Mouse (Mus musculus) lung, postnatal 0 days (tissue): ENCODE data around the gene Sipa1l2. TPM values are rescaled to one million over a fixed set of nuclear protein-coding genes. Genes with fewer than 3 reads are reported as not detected.
A peak's percentile ranks its signal among the peaks of the same experiment; 100 is the strongest.

Experiments
- ATAC-seq: fragments of 200-750 bp; cut with Nextera tagmentation; 2 replicates; pipeline ENCODE4 v1.8.0; 2017; ENCODE audit warnings: moderate library complexity
- DNase-seq: peaks from one replicate; pipeline ENCODE4 v3.0.0-alpha.2; 2016; ENCODE audit warnings: low spot score
- H3K27ac ChIP-seq: fragments of 300-500 bp; sonication (generic); 2 replicates; pipeline ENCODE4 v1.5.1; 2014; ENCODE audit warnings: antibody characterized with exemption, mild to moderate bottlenecking, low read length, mixed read lengths
- H3K27me3 ChIP-seq: fragments of 300-500 bp; sonication (generic); replicated peaks from 2 replicates; pipeline ENCODE4 v1.6.1; 2014; ENCODE audit warnings: low read length, mixed read lengths; ENCODE audit not compliant: insufficient read depth
- H3K36me3 ChIP-seq: fragments of 300-500 bp; sonication (generic); 2 replicates; pipeline ENCODE4 v1.6.1; 2014; ENCODE audit warnings: low read length, mixed read lengths; ENCODE audit not compliant: insufficient read depth
- H3K4me1 ChIP-seq: fragments of 300-500 bp; sonication (generic); 2 replicates; pipeline ENCODE4 v1.6.1; 2014; ENCODE audit warnings: antibody characterized with exemption, low read depth, low read length, mixed read lengths; ENCODE audit not compliant: insufficient read depth
- H3K4me2 ChIP-seq: fragments of 300-500 bp; sonication (generic); replicated peaks from 2 replicates; pipeline ENCODE4 v1.6.1; 2014; ENCODE audit warnings: low read depth, mild to moderate bottlenecking, low read length, moderate library complexity, mixed read lengths
- H3K4me3 ChIP-seq: fragments of 300-500 bp; sonication (generic); 2 replicates; pipeline ENCODE4 v1.5.1; 2014; ENCODE audit warnings: low read depth, low read length
- H3K9ac ChIP-seq: fragments of 300-500 bp; sonication (generic); replicated peaks from 2 replicates; pipeline ENCODE4 v1.6.1; 2014; ENCODE audit warnings: low read depth, mild to moderate bottlenecking
- H3K9me3 ChIP-seq: fragments of 300-500 bp; sonication (generic); 2 replicates; pipeline ENCODE4 v1.6.1; 2016; ENCODE audit warnings: low read length, mixed read lengths
- CTCF ChIP-seq: IDR thresholded peaks from 2 replicates; pipeline ENCODE4 v1.5.1; 2016; ENCODE audit warnings: antibody characterized with exemption, mild to moderate bottlenecking
- EP300 ChIP-seq: IDR thresholded peaks from 2 replicates; pipeline ENCODE4 v1.6.1; 2016; ENCODE audit warnings: antibody characterized with exemption, mild to moderate bottlenecking, control low read depth
- WGBS: fragments of 180-500 bp; shearing (Covaris S2); extraction: QIAGEN DNeasy Blood & Tissue Kit; methylation state at CpG from one replicate; pipeline ENCODE4 v1.1.7; 2014; 5-methylcytosine and 5-hydroxymethylcytosine counted together
- polyA plus RNA-seq: library from polyadenylated mRNA; unstranded; fragments of >200 nt; fragmentation: Nextera tagmentation; extraction: Ambion mirVana; gene quantifications from 2 replicates; pipeline ENCODE4 v1.2.1, GENCODE M21; 2015

Gene Sipa1l2
- polyA plus RNA-seq, 1 experiment from 2014 or later = 9.4 TPM

GRCm38 (mm10) chr8:125590363-125590762 lies 20.8 kb upstream of the Sipa1l2 start:
- WGBS = 81% methylated on average over 3 of the region's 3 CpGs
- H3K4me2 ChIP-seq = no peak overlapping the region
- no peaks in the 10 kb centered on the region for H3K36me3 ChIP-seq
- no peak overlapping the region for H3K4me3 ChIP-seq
- no peak overlapping the region for H3K9ac ChIP-seq
- H3K27me3 ChIP-seq = no peaks in the 10 kb centered on the region
- no peak for DNase-seq
- TF ChIP-seq EP300 (no peak), CTCF (no peak)
- H3K27ac ChIP-seq = no peak overlapping the region
- no peaks in the 10 kb centered on the region for H3K4me1 ChIP-seq
- no peak for ATAC-seq
- H3K9me3 ChIP-seq = no peaks in the 10 kb centered on the region

DNA sequence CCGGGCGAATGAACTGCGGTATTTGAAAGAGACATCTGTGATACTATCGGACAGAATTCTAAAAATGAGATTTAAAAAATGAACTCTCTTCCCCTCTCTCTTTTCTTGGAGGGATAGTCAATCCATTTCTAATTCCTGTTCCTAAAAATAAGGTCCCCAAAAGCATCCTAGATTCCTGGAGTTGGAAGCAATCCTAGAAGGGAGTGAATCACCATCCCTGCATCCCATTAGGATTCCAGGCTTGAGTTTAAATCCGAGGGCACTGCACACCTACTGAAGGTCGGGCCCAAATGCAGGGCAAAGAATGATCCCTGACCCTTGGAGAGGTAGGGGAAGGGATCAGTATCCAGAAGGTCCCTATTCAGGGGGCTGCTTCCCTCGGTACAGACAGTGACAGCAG lies 17.0 kb upstream of the Sipa1l2 start:
- Histone ChIP-seq H3K36me3 (no peaks in the 10 kb centered on the region), H3K27ac (no peak overlapping the region), H3K4me1 (no peaks in the 10 kb centered on the region), H3K9ac (no peak overlapping the region), H3K9me3 (no peaks in the 10 kb centered on the region), H3K4me3 (no peak overlapping the region), H3K27me3 (no peaks in the 10 kb centered on the region), H3K4me2 (no peak overlapping the region)
- TF ChIP-seq EP300 (no peak), CTCF (no peak)
- 92% methylated on average over 7 of the region's 7 CpGs for WGBS
- ATAC-seq (no peak), DNase-seq (no peak)

- H3K36me3 ChIP-seq = no peaks in the 10 kb centered on the region
- WGBS = 45% methylated on average over 3 of the region's 3 CpGs
- ATAC-seq = peak; percentile 68
- H3K4me3 ChIP-seq = no peak overlapping the region
- DNase-seq = peak; percentile 47
- no peak for TF ChIP-seq CTCF
- no peak for TF ChIP-seq EP300
- no peaks in the 10 kb centered on the region for H3K4me1 ChIP-seq
- H3K27ac ChIP-seq = no peak overlapping the region
- H3K4me2 ChIP-seq = no peak overlapping the region
- H3K27me3 ChIP-seq = no peaks in the 10 kb centered on the region
- H3K9ac ChIP-seq = no peak overlapping the region
- H3K9me3 ChIP-seq = no peaks in the 10 kb centered on the region
Measured at GRCm38 (mm10) chr8:125584276-125584675, 14.7 kb upstream of the Sipa1l2 start.

DNA sequence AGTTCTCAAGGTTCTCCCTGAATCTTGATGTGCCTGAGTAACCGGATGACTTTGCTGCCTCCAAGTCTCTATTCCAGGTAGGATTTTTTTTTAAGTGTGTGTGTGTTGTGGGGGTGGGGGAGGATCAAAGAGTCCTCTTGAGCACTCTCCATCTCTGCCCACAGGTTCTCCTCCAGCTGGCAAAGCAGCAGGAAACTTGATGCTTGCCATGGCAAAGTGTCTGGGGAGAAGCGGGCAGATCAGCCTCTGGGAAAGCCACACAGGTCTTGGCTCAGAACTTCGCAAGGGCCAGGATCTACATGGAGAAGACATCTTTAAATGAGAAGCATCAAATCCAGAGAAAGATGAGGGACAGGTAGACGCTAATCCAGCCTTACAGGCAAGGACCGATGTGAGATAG lies 10.8 kb upstream of the Sipa1l2 start:
- no peak for TF ChIP-seq EP300
- no peak for TF ChIP-seq CTCF
- WGBS = 73% methylated on average over 5 of the region's 5 CpGs
- no peak for ATAC-seq

DNA sequence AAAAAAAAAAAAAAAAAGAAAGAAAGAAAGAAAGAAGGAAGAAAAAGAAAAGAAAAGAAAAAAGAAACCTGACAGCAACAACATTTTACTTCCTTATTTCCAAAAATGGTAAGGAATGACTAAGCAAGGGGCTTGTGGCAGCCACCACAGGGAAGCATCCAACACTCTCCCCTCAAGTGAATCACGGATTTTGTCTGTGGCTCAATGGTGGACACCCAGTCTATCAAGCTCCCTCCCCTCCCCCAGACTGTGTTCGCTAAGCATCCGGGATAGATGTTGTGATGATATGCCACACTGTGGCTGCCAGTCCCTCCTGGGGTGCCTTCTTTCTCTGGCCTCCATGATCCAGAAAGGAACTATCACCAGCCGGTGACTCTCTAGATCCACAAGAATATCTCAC lies 6.5 kb upstream of the Sipa1l2 start:
- DNase-seq = no peak
- no peak overlapping the region for H3K4me2 ChIP-seq
- no peaks in the 10 kb centered on the region for H3K9me3 ChIP-seq
- TF ChIP-seq EP300 (no peak), CTCF (no peak)
- H3K27ac ChIP-seq = no peak overlapping the region
- no peak overlapping the region for H3K9ac ChIP-seq
- no peak overlapping the region for H3K4me3 ChIP-seq
- no peak for ATAC-seq
- WGBS = 68% methylated on average over 4 of the region's 4 CpGs
- H3K27me3 ChIP-seq = no peaks in the 10 kb centered on the region
- H3K36me3 ChIP-seq = no peaks in the 10 kb centered on the region
- H3K4me1 ChIP-seq = no peaks in the 10 kb centered on the region

More for the DNA sequence above, 10.8 kb upstream of the Sipa1l2 start:
- Histone ChIP-seq H3K9me3 (no peaks in the 10 kb centered on the region), H3K27me3 (no peaks in the 10 kb centered on the region), H3K4me2 (no peak overlapping the region), H3K9ac (no peak overlapping the region), H3K36me3 (no peaks in the 10 kb centered on the region), H3K4me1 (no peaks in the 10 kb centered on the region), H3K4me3 (no peak overlapping the region), H3K27ac (no peak overlapping the region)
- DNase-seq = no peak

DNA sequence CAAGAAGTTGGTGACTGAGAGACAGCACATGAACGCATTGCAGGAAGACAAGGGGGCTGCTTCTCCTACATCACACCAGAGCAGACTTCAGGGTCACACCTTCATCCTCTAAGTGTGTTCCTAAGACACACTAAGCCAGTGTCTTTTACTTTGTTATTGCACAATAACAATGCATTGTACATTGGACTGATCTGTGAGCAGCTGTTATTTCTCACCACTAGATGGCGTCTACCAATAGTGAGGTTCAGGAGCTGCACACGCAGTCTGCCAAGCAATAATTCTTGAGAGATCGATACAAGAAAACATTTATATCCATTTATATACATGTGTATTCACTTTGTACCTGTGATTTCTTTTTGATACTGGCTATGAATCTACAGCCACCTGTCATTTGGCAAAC lies 4.7 kb upstream of the Sipa1l2 start:
- H3K9ac ChIP-seq = no peak overlapping the region
- no peaks in the 10 kb centered on the region for H3K9me3 ChIP-seq
- DNase-seq (peak; percentile 86), ATAC-seq (no peak)
- no peak overlapping the region for H3K4me3 ChIP-seq
- no peak overlapping the region for H3K4me2 ChIP-seq
- no peak overlapping the region for H3K27ac ChIP-seq
- no peaks in the 10 kb centered on the region for H3K27me3 ChIP-seq
- no peaks in the 10 kb centered on the region for H3K36me3 ChIP-seq
- no peaks in the 10 kb centered on the region for H3K4me1 ChIP-seq
- peak; percentile 92 for TF ChIP-seq CTCF
- no peak for TF ChIP-seq EP300
- 22% methylated on average over 4 of the region's 4 CpGs for WGBS

DNA sequence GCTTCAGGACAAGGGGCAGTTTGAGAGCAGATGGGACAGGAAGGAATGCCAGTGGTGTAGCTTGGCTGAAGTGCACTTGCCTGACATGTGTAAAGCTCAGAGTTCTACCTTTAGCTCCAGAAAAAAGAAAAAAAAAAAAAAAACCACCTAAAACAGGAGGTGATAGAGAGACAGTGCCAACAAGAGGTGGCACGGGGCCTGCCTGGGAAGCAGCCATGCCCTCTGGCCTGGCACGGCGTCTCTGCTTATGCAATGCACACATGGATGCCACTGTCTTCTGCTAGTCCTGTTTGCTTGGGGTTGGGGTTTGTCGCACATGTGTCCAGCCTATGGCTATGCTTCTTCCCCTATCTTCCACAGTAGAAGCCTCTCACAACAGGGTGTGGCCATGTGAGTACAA lies 2.6 kb upstream of the Sipa1l2 start:
- Histone ChIP-seq H3K27me3 (no peaks in the 10 kb centered on the region), H3K4me3 (no peak overlapping the region), H3K4me1 (peaks cover 5% of the 10 kb centered on the region; the same call in 1 of the 2 replicates), H3K9ac (no peak overlapping the region), H3K27ac (no peak overlapping the region), H3K4me2 (no peak overlapping the region), H3K9me3 (no peaks in the 10 kb centered on the region), H3K36me3 (no peaks in the 10 kb centered on the region)
- ATAC-seq (no peak), DNase-seq (no peak)
- WGBS = 97% methylated on average over 4 of the region's 4 CpGs
- TF ChIP-seq CTCF (no peak), EP300 (no peak)
